Mouse (Mus musculus) hindbrain, postnatal 0 days (tissue): Measurements from ENCODE around the gene Capsl. TPM values are rescaled to one million over a fixed set of nuclear protein-coding genes. Genes with fewer than 3 reads are reported as not detected.

Experiments used
- ATAC-seq: fragments of 200-750 bp; cut with Nextera tagmentation; 2 replicates; pipeline ENCODE4 v1.8.0; 2017; ENCODE audit warnings: mild to moderate bottlenecking, moderate TSS enrichment, moderate library complexity
- DNase-seq: peaks from one replicate; pipeline ENCODE4 v3.0.0-alpha.2; 2015; ENCODE audit warnings: low spot score
- H3K27ac ChIP-seq: fragments of 300-500 bp; sonication (generic); 2 replicates; pipeline ENCODE4 v1.5.1; 2014; ENCODE audit warnings: mild to moderate bottlenecking
- H3K27me3 ChIP-seq: fragments of 300-500 bp; sonication (generic); 2 replicates; pipeline ENCODE4 v1.6.1; 2014; ENCODE audit warnings: low read length, mixed read lengths; ENCODE audit not compliant: insufficient read depth
- H3K36me3 ChIP-seq: fragments of 300-500 bp; sonication (generic); 2 replicates; pipeline ENCODE4 v1.6.1; 2014; ENCODE audit warnings: low read length, mixed read lengths; ENCODE audit not compliant: insufficient read depth
- H3K4me1 ChIP-seq: fragments of 300-500 bp; sonication (generic); 2 replicates; pipeline ENCODE4 v1.6.1; 2014; ENCODE audit warnings: antibody characterized with exemption, low read length, mixed read lengths; ENCODE audit not compliant: insufficient read depth
- H3K4me2 ChIP-seq: fragments of 300-500 bp; sonication (generic); 2 replicates; pipeline ENCODE4 v1.6.1; 2014; ENCODE audit warnings: low read depth, mild to moderate bottlenecking, low read length, moderate library complexity, mixed read lengths
- H3K4me3 ChIP-seq: fragments of 300-500 bp; sonication (generic); 2 replicates; pipeline ENCODE4 v1.5.1; 2014; ENCODE audit warnings: low read length
- H3K9ac ChIP-seq: fragments of 300-500 bp; sonication (generic); replicated peaks from 2 replicates; pipeline ENCODE4 v1.6.1; 2014; ENCODE audit warnings: mild to moderate bottlenecking, low read length, moderate library complexity, mixed read lengths
- H3K9me3 ChIP-seq: fragments of 300-500 bp; sonication (generic); 2 replicates; pipeline ENCODE4 v1.6.1; 2016; ENCODE audit warnings: low read length, mixed read lengths
- CTCF ChIP-seq: IDR thresholded peaks from 2 replicates; pipeline ENCODE4 v1.5.1; 2016; ENCODE audit warnings: antibody characterized with exemption, control low read depth, low read depth
- WGBS: fragments of 180-500 bp; shearing (Covaris S2); extraction: QIAGEN DNeasy Blood & Tissue Kit; methylation state at CpG from one replicate; pipeline ENCODE4 v1.1.7; 2014; 5-methylcytosine and 5-hydroxymethylcytosine counted together
- polyA plus RNA-seq: library from polyadenylated mRNA; unstranded; fragments of >200 nt; fragmentation: Nextera tagmentation; extraction: Ambion mirVana; gene quantifications from 2 replicates; pipeline ENCODE4 v1.2.1, GENCODE M21; 2015
- total RNA-seq: library from RNA; depleted of rRNA; stranded (reverse); fragments of >200 nt; gene quantifications from 2 replicates; pipeline ENCODE4 v1.2.3, GENCODE M21; 2014; rRNA removed

Capsl gene
- total and polyA plus RNA-seq, 2 experiments from 2014 or later, result 4.8 to 8.3 TPM

DNA sequence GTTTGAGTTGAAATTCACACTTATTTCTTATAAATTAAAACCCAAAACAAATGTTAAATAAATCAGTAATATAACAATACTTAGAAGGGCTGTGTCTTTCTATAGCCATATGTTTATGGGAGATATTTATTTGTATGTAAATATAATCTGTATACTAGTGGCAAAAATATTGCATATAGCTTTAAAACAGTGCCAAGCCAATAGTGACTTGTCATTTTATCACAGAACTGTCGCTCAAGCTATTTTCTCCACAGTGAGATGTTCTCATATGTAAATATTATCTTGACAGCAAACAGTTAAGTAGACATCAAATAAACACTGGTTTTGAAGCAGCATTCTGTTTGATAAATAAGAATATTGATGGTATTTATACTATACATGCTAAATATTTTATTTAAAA, 37.4 kb downstream of the Capsl start:
- Histone ChIP-seq H3K27me3 (no peaks in the 10 kb centered on the region), H3K4me3 (no peak overlapping the region), H3K9ac (no peak overlapping the region), H3K4me2 (no peak overlapping the region), H3K27ac (no peak overlapping the region), H3K4me1 (no peaks in the 10 kb centered on the region), H3K36me3 (no peaks in the 10 kb centered on the region), H3K9me3 (no peaks in the 10 kb centered on the region)
- no peak for TF ChIP-seq CTCF
- DNase-seq, result no peak
- ATAC-seq, result no peak
- 80% methylated on average over 1 of the region's 1 CpGs for WGBS

DNA sequence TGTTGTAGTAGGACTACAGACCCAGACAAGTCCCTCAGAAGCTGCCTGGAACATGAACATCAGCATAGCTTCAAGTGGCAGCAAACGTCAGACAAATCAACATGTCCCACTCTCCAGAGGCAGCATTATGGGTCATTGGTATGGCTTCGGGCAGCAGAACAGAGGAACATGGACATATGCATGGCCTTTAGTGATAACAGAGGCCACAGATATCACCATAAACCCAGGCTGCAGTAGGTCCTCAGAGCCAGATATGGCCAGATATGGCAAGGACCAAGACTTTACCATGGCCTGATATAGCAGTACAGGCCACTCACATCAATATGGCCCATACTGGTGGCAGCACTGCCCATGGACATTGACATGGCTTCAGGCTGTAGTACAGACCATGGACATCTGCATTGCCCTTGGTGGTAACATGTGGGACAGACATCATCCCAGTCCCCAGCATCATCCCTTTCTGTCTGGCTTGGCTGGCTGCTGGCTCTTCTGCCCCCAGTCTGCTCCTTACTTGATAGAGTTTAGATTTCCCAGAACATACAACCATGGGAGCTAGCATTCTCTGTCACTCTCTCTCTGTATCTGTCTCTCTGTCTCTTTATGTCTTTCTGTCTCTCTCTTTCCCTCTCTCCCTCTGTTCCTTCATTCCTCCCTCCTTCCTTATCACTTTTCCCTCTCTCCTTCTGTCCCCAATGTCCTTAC, 53.7 kb downstream of the Capsl start:
- DNase-seq, result no peak

DNA sequence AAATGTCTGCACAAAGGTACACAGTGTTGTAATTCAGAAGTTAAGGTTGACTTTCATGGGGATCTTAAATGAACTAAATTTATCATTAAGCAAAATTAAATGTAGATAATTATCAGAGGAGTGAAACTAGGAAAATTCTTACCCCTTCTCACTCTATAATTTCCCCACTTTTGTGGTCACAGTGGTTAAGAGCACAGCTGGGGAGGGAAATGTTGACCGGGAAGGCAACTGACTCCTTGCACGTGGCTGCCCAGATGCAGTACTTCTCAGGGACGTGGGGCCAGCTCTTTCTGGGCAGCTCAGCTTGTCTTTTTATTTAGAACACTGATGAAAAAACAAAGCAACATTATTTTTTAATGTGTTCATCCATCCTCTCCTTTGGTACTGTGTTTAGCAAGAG, 56.2 kb downstream of the Capsl start:
- ATAC-seq (no peak), DNase-seq (no peak)
- no peak for TF ChIP-seq CTCF
- H3K4me3 ChIP-seq, result no peak overlapping the region
- H3K27me3 ChIP-seq, result no peaks in the 10 kb centered on the region
- no peaks in the 10 kb centered on the region for H3K36me3 ChIP-seq
- no peaks in the 10 kb centered on the region for H3K4me1 ChIP-seq
- H3K4me2 ChIP-seq, result no peak overlapping the region
- WGBS, result 81% methylated on average over 3 of the region's 3 CpGs
- H3K27ac ChIP-seq, result no peak overlapping the region
- no peaks in the 10 kb centered on the region for H3K9me3 ChIP-seq
- no peak overlapping the region for H3K9ac ChIP-seq

More for the DNA sequence above, 53.7 kb downstream of the Capsl start:
- Histone ChIP-seq H3K27me3 (no peaks in the 10 kb centered on the region), H3K27ac (no peak overlapping the region), H3K4me2 (no peak overlapping the region), H3K4me1 (no peaks in the 10 kb centered on the region), H3K9me3 (no peaks in the 10 kb centered on the region), H3K4me3 (no peak overlapping the region), H3K36me3 (no peaks in the 10 kb centered on the region), H3K9ac (no peak overlapping the region)
- 95% methylated on average over 2 of the region's 2 CpGs for WGBS
- no peak for ATAC-seq
- TF ChIP-seq CTCF, result no peak

Other genes starting within 250 kb of the Capsl start
- gene Ugt3a1, start 159.1 kb upstream of the Capsl start, total RNA-seq, result not detected in 2 replicates
- not detected in 2 replicates for gene Ugt3a1, start 159.1 kb upstream of the Capsl start, polyA plus RNA-seq
- gene Ugt3a2, start 100.5 kb upstream of the Capsl start, total RNA-seq, result not detected in 2 replicates
- not detected in 2 replicates for gene Ugt3a2, start 100.5 kb upstream of the Capsl start, polyA plus RNA-seq
- not detected in 2 replicates for gene Il7r, start 94.1 kb downstream of the Capsl start, total RNA-seq
- gene Il7r, start 94.1 kb downstream of the Capsl start, polyA plus RNA-seq, result 0.04 TPM in 1 of 2 replicates, not detected in the other